Mouse (Mus musculus): Measurements from ENCODE around the gene Sesn3.

GRCm38 (mm10) chr9:14381353-14382055 lies 106.6 kb downstream of the Sesn3 start, which contains the start of gene Endod1:
- TF ChIP-seq MAX (IDR thresholded peaks at IDR 0.05) = no peak
- TF ChIP-seq CTCF (IDR thresholded peaks at IDR 0.05; ENCODE audit: control insufficient read depth, insufficient read depth, insufficient read length) = no peak
- no peak for TF ChIP-seq CEBPB (IDR thresholded peaks at IDR 0.05; ENCODE audit: low read depth)
- no peak for TF ChIP-seq USF1 (IDR thresholded peaks at IDR 0.05; ENCODE audit: low read depth)
- TF ChIP-seq MYOD1 (IDR thresholded peaks at IDR 0.05; ENCODE audit: control insufficient read depth, insufficient read length, low read depth) = no peak

Data from C2C12 (cell line).